Mouse (Mus musculus) heart, adult 9 months (tissue): ENCODE results near the gene Rpl3l.
"Not testable (repeated sequence)": the region's sequence is repeated elsewhere in the genome, so short reads cannot be mapped to it uniquely, and the experiment has no call there.

Source experiments
- DNase-seq, 2 experiments: peaks; one replicate each; pipeline ENCODE4 v3.0.0; 2022; ENCODE audit warnings: low spot score in 2 of 2

The Rpl3l gene

GRCm38 (mm10) chr17:24727618-24728017 is at the start of gene Rpl3l:
Rpl3l (plus strand) TSS chr17:24727820.
- DNase-seq, result peak; percentile 58 to 66

- DNase-seq, result no peak
Measured at GRCm38 (mm10) chr17:24686514-24686913, 41.1 kb upstream of the Rpl3l start.

- no peak for DNase-seq
Measured at GRCm38 (mm10) chr17:24687146-24687595, 40.4 kb upstream of the Rpl3l start.

GRCm38 (mm10) chr17:24687599-24687998 is 40.0 kb upstream of the Rpl3l start:
- DNase-seq, result no peak

- DNase-seq, result no peak
Measured at GRCm38 (mm10) chr17:24689251-24690081, 38.2 kb upstream of the Rpl3l start, which contains the start of gene Syngr3. Syngr3 (minus strand) TSS chr17:24689955.

GRCm38 (mm10) chr17:24692385-24692784 is 35.2 kb upstream of the Rpl3l start:
- DNase-seq, result no peak

- DNase-seq, result no peak
Measured at GRCm38 (mm10) chr17:24695326-24696010, 32.2 kb upstream of the Rpl3l start.

GRCm38 (mm10) chr17:24696011-24696697 is 31.5 kb upstream of the Rpl3l start, which contains the start of the genes Gfer and Noxo1:
Gfer (minus strand) TSS chr17:24696156.
Noxo1 (plus strand) TSS chr17:24696234.
- peak; percentile 82 to 88 for DNase-seq

- DNase-seq, result no peak
Measured at GRCm38 (mm10) chr17:24697985-24698384, 29.6 kb upstream of the Rpl3l start.

- no peak for DNase-seq
Measured at GRCm38 (mm10) chr17:24698715-24699114, 28.9 kb upstream of the Rpl3l start.

GRCm38 (mm10) chr17:24699473-24699872 is 28.1 kb upstream of the Rpl3l start:
- DNase-seq, result no peak

GRCm38 (mm10) chr17:24701251-24701650 is 26.4 kb upstream of the Rpl3l start:
- DNase-seq, result no peak

- DNase-seq, result no peak
Measured at GRCm38 (mm10) chr17:24705821-24706220, 21.8 kb upstream of the Rpl3l start.

- DNase-seq, result peak; percentile 90 to 93
Measured at GRCm38 (mm10) chr17:24706982-24707800, 20.4 kb upstream of the Rpl3l start, which contains the start of gene Tbl3. Tbl3 (minus strand) TSS chr17:24707660.

- no peak for DNase-seq
Measured at GRCm38 (mm10) chr17:24707801-24708425, 19.7 kb upstream of the Rpl3l start.

- no peak for DNase-seq
Measured at GRCm38 (mm10) chr17:24708646-24709045, 19.0 kb upstream of the Rpl3l start.

- DNase-seq, result no peak
Measured at GRCm38 (mm10) chr17:24715556-24715955, 12.1 kb upstream of the Rpl3l start.

GRCm38 (mm10) chr17:24716166-24716682 is 11.4 kb upstream of the Rpl3l start:
- no peak for DNase-seq

GRCm38 (mm10) chr17:24717943-24718342 is 9.7 kb upstream of the Rpl3l start, which contains the start of the genes Rnf151 and Rps2:
Rnf151 (minus strand) TSS chr17:24718063.
Rps2 (plus strand) TSS chr17:24718116.
- DNase-seq, result no peak

- DNase-seq, result not testable (repeated sequence)
Measured at GRCm38 (mm10) chr17:24718938-24719337, 8.7 kb upstream of the Rpl3l start.
